Mouse (Mus musculus): ENCODE data around the gene Olfr484. TPM values are rescaled to one million over a fixed set of nuclear protein-coding genes. Genes with fewer than 3 reads are reported as not detected.
"Not testable (repeated sequence)": the region's sequence is repeated elsewhere in the genome, so short reads cannot be mapped to it uniquely, and the experiment has no call there.

The Olfr484 gene
- total RNA-seq (2021): not detected
- long read RNA-seq, experiment 1: 0 reads
- long read RNA-seq, experiment 2: 0 reads

GRCm38 (mm10) chr7:108127349-108127748 is at the start of gene Olfr484:
Gene Olfr484 (minus strand): TSS chr7:108127449.
- no peak for DNase-seq (ENCODE audit: low spot score in 2 of 2)

GRCm38 (mm10) chr7:108172642-108173041 is 45.4 kb upstream of the Olfr484 start, which contains the start of gene Olfr486:
Gene Olfr486 (minus strand): TSS chr7:108172742.
- DNase-seq (ENCODE audit: low spot score in 2 of 2): not testable (repeated sequence)

- DNase-seq (ENCODE audit: low spot score in 2 of 2): no peak
These were observed 32.5 kb upstream of the Olfr484 start, which contains the start of gene Olfr485 for GRCm38 (mm10) chr7:108159771-108160170. Gene Olfr485 (minus strand): TSS chr7:108159871.

GRCm38 (mm10) chr7:108121416-108121815 is 5.8 kb downstream of the Olfr484 start:
- no peak for DNase-seq (ENCODE audit: low spot score in 2 of 2)

GRCm38 (mm10) chr7:108120681-108121080 is 6.6 kb downstream of the Olfr484 start:
- no peak for DNase-seq (ENCODE audit: low spot score in 2 of 2)

GRCm38 (mm10) chr7:108100549-108100948 is 26.7 kb downstream of the Olfr484 start, which contains the start of gene Olfr483:
Gene Olfr483 (plus strand): TSS chr7:108100849.
- DNase-seq (ENCODE audit: low spot score in 2 of 2): no peak

- DNase-seq (ENCODE audit: low spot score in 2 of 2): no peak
These were observed 29.8 kb downstream of the Olfr484 start, which contains the start of gene Olfr482 for GRCm38 (mm10) chr7:108097486-108097885. Gene Olfr482 (minus strand): TSS chr7:108097586.

GRCm38 (mm10) chr7:108079555-108079954 is 47.7 kb downstream of the Olfr484 start, which contains the start of gene Olfr481:
Gene Olfr481 (plus strand): TSS chr7:108079855.
- DNase-seq (ENCODE audit: low spot score in 2 of 2): no peak

Other genes with a start within 250 kb of the Olfr484 start
- gene Olfr472, start 229.5 kb downstream of the Olfr484 start, total RNA-seq (2021): not detected
- gene Olfr473, start 197.0 kb downstream of the Olfr484 start, total RNA-seq (2021): not detected
- not detected for gene Olfr474, start 172.8 kb downstream of the Olfr484 start, total RNA-seq (2021)
- not detected for gene Olfr476, start 162.6 kb downstream of the Olfr484 start, total RNA-seq (2021)
- not detected for gene Olfr477, start 140.8 kb downstream of the Olfr484 start, total RNA-seq (2021)
- gene Olfr478, start 93.5 kb downstream of the Olfr484 start, total RNA-seq (2021): not detected
- gene Olfr479, start 76.8 kb downstream of the Olfr484 start, total RNA-seq (2021): not detected
- gene Olfr480, start 60.1 kb downstream of the Olfr484 start, total RNA-seq (2021): not detected
- not detected for gene Olfr481, start 47.6 kb downstream of the Olfr484 start, total RNA-seq (2021)
- gene Olfr482, start 29.9 kb downstream of the Olfr484 start, total RNA-seq (2021): under 1 TPM; 0.62 to 0.74 TPM
- not detected for gene Olfr483, start 26.6 kb downstream of the Olfr484 start, total RNA-seq (2021)
- gene Olfr485, start 32.4 kb upstream of the Olfr484 start, total RNA-seq (2021): not detected
- not detected for gene Olfr486, start 45.3 kb upstream of the Olfr484 start, total RNA-seq (2021)
- gene Olfr487, start 87.2 kb upstream of the Olfr484 start, total RNA-seq (2021): not detected
- gene Olfr488, start 130.9 kb upstream of the Olfr484 start, total RNA-seq (2021): not detected
- gene Olfr490, start 161.5 kb upstream of the Olfr484 start, total RNA-seq (2021): not detected
- gene Olfr491, start 186.0 kb upstream of the Olfr484 start, total RNA-seq (2021): not detected
- gene Olfr492, start 196.2 kb upstream of the Olfr484 start, total RNA-seq (2021): not detected
- not detected for gene Olfr493, start 219.5 kb upstream of the Olfr484 start, total RNA-seq (2021)
- gene Olfr494, start 237.9 kb upstream of the Olfr484 start, total RNA-seq (2021): not detected